Mouse (Mus musculus): ENCODE measurements around the gene Slbp.

DNA sequence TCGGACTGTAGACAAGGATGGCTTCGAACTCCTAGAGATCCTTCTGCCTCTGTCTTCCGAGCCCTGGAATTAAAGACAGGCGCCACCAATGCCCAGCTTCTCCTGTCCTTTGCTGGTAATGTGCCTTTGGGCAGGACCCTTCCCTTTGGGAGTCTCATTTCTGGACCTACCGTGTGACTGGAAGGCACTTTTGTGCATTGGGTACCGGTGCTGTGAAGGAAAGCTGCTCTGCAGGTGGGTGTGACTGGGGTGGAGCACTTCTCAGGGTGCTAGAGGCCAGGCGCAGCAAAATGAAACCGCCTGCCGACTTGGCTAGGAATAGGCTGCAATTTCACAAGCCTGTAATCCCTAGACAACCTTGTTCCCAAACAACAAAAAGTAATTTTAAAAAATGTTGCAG lies 22.3 kb downstream of the Slbp start:
- TF ChIP-seq CTCF (IDR thresholded peaks at IDR 0.05; ENCODE audit: extremely low read depth, insufficient read length, insufficient replicate concordance, low read depth, low read length) (no peak), POLR2A (IDR thresholded peaks at IDR 0.05; ENCODE audit: low read depth, low read length) (no peak)

All from small intestine, adult 2 months (tissue).